ENCODE assay signal across 8 mouse cellular contexts in genomic region chr3:116594728-116595602, GRCm38 (mm10). TPM values are rescaled to one million over a fixed set of nuclear protein-coding genes. Genes with fewer than 3 reads are reported as not detected.
A peak's percentile ranks its signal among the peaks of the same experiment; 100 is the strongest.
DNase-seq lines count a peak whose midpoint lies in the region; ATAC-seq lines count a peak whose summit lies in the region.

Gene Sass6, plus strand, starts transcription at chr3:116594982.

- peaks cover 20% of the 10 kb centered on the region for H3K36me3 ChIP-seq in heart, embryonic 13.5 days
- H3K36me3 ChIP-seq in liver, embryonic 12.5 days = peaks cover 28% of the 10 kb centered on the region
- peaks cover 17% of the 10 kb centered on the region; the same call in 1 of the 2 replicates for H3K36me3 ChIP-seq in stomach, embryonic 15.5 days

- under 1% methylated on average over 65 of the region's 65 CpGs for WGBS in heart, embryonic 13.5 days
- WGBS in liver, embryonic 12.5 days (ENCODE audit: insufficient replicate concordance) = under 1% methylated on average over 65 of the region's 65 CpGs
- WGBS in stomach, embryonic 15.5 days = under 1% methylated on average over 65 of the region's 65 CpGs

- H3K4me3 ChIP-seq in brown adipose tissue, adult 24 weeks (ENCODE audit: insufficient read depth, low read depth, low read length) = peak within 1 kb of the TSS; percentile 91
- H3K4me3 ChIP-seq in heart, embryonic 13.5 days = peak within 1 kb of the TSS; percentile 88
- H3K4me3 ChIP-seq in liver, embryonic 12.5 days = peak within 1 kb of the TSS; percentile 88
- peak within 1 kb of the TSS; percentile 92 for H3K4me3 ChIP-seq in stomach, embryonic 15.5 days (replicated peaks)

- H3K27me3 ChIP-seq in heart, embryonic 13.5 days (replicated peaks) = no peaks in the 10 kb centered on the region
- no peaks in the 10 kb centered on the region for H3K27me3 ChIP-seq in liver, embryonic 12.5 days (replicated peaks)
- no peaks in the 10 kb centered on the region for H3K27me3 ChIP-seq in stomach, embryonic 15.5 days (replicated peaks)

- H3K27ac ChIP-seq in brown adipose tissue, adult 24 weeks (replicated peaks; ENCODE audit: low read depth, low read length) = peak within 1 kb of the TSS; percentile 85
- peak within 1 kb of the TSS; percentile 89 for H3K27ac ChIP-seq in heart, embryonic 13.5 days (replicated peaks)
- H3K27ac ChIP-seq in liver, embryonic 12.5 days = peak within 1 kb of the TSS; percentile 85
- peak within 1 kb of the TSS; percentile 84 for H3K27ac ChIP-seq in stomach, embryonic 15.5 days

- peak; percentile 91 for ATAC-seq in heart, embryonic 13.5 days (ENCODE audit: extremely low read depth, insufficient number of reproducible peaks, low FRiP score, low TSS enrichment)
- ATAC-seq in liver, embryonic 12.5 days = peak; percentile 93
- ATAC-seq in stomach, embryonic 15.5 days (ENCODE audit: insufficient read depth, low FRiP score, low read depth) = peak; percentile 94

- H3K4me2 ChIP-seq in heart, embryonic 13.5 days = peak within 1 kb of the TSS; percentile 84
- H3K4me2 ChIP-seq in liver, embryonic 12.5 days = peak within 1 kb of the TSS; percentile 75
- H3K4me2 ChIP-seq in stomach, embryonic 15.5 days = peak within 1 kb of the TSS; percentile 72

- H3K9ac ChIP-seq in heart, embryonic 13.5 days = peak within 1 kb of the TSS; percentile 85
- peak within 1 kb of the TSS; percentile 86 for H3K9ac ChIP-seq in liver, embryonic 12.5 days
- H3K9ac ChIP-seq in stomach, embryonic 15.5 days = peak within 1 kb of the TSS; percentile 73

- H3K4me1 ChIP-seq in brown adipose tissue, adult 24 weeks (ENCODE audit: control insufficient read depth, insufficient read depth, insufficient read length, low read length) = no peaks in the 10 kb centered on the region
- H3K4me1 ChIP-seq in heart, embryonic 13.5 days = peaks cover 19% of the 10 kb centered on the region
- peaks cover 45% of the 10 kb centered on the region for H3K4me1 ChIP-seq in liver, embryonic 12.5 days
- no peaks in the 10 kb centered on the region for H3K4me1 ChIP-seq in stomach, embryonic 15.5 days

- peak; percentile 98 for DNase-seq in CD4-positive, CD25-positive, alpha-beta regulatory T cell, adult 2 months (ENCODE audit: low read depth, low spot score)
- DNase-seq in fat pad, adult 2 months (ENCODE audit: extremely low read depth, low read depth, low spot score) = peak; percentile 36
- DNase-seq in kidney, postnatal 10 days = peak; percentile 100
- DNase-seq in natural killer cell, adult 2 months (ENCODE audit: low spot score in 2 of 2) = peak; percentile 92 to 94

- H3K9me3 ChIP-seq in heart, embryonic 13.5 days = no peaks in the 10 kb centered on the region
- no peaks in the 10 kb centered on the region for H3K9me3 ChIP-seq in liver, embryonic 12.5 days (replicated peaks)
- H3K9me3 ChIP-seq in stomach, embryonic 15.5 days = no peaks in the 10 kb centered on the region

RNA-seq across cellular contexts. Expression of gene Sass6, which starts in this region (rescaled TPM):
- 0.87 and 1.6 TPM in 2 replicates for polyA plus RNA-seq in brown adipose tissue, adult 24 weeks (2012; ENCODE audit: insufficient read depth, insufficient read length, missing spikeins)
- 11.7 and 15.7 TPM in 2 replicates for polyA plus RNA-seq in heart, embryonic 13.5 days (2015; fragmentation: Nextera tagmentation; extraction: Ambion mirVana)
- polyA plus RNA-seq in liver, embryonic 12.5 days (2016; fragmentation: Nextera tagmentation; extraction: Ambion mirVana) = 26.3 and 28.2 TPM in 2 replicates
- polyA plus RNA-seq in stomach, embryonic 15.5 days (2015; fragmentation: Nextera tagmentation; extraction: Ambion mirVana) = 20.5 and 20.7 TPM in 2 replicates

Comparison
In these comparisons a context has a peak if more than half of its experiments do, and no peak if none do; other contexts are left out.
1. Peak in every context shown above with its lines: DNase-seq, ATAC-seq, H3K4me3 ChIP-seq and H3K27ac ChIP-seq.
2. DNase-seq: peak in every context shown above with its lines; median percentile 100 in kidney, postnatal 10 days; 98 in CD4-positive, CD25-positive, alpha-beta regulatory T cell, adult 2 months; 93 in natural killer cell, adult 2 months; 36 in fat pad, adult 2 months.